Mouse (Mus musculus) small intestine, adult 2 months (tissue): ENCODE data around the gene Lims1. TPM values are rescaled to one million over a fixed set of nuclear protein-coding genes. Genes with fewer than 3 reads are reported as not detected.

Experiments used
- H3K27ac ChIP-seq: fragments of 200-500 bp; 2 replicates; pipeline ENCODE4 v1.5.1; 2012; ENCODE audit warnings: low read depth, low read length, control low read depth, inconsistent platforms; ENCODE audit not compliant: insufficient read depth
- H3K27me3 ChIP-seq: fragments of 200-500 bp; 2 replicates; pipeline ENCODE4 v1.6.1; 2012; ENCODE audit warnings: mild to moderate bottlenecking, moderate library complexity, low read length, inconsistent platforms; ENCODE audit not compliant: control insufficient read depth, insufficient read depth
- H3K36me3 ChIP-seq: fragments of 200-500 bp; 2 replicates; pipeline ENCODE4 v1.6.1; 2012; ENCODE audit warnings: mild to moderate bottlenecking, low read length, control low read depth, inconsistent platforms; ENCODE audit not compliant: control insufficient read depth, insufficient read depth
- H3K4me1 ChIP-seq: fragments of 200-500 bp; 2 replicates; pipeline ENCODE4 v1.6.1; 2012; ENCODE audit warnings: low read length, inconsistent platforms, mixed read lengths; ENCODE audit not compliant: control insufficient read depth, insufficient read depth, insufficient read length
- H3K4me3 ChIP-seq: fragments of 200-500 bp; 2 replicates; pipeline ENCODE4 v1.5.1; 2012; ENCODE audit warnings: low read depth, mild to moderate bottlenecking, control low read depth, inconsistent platforms, low read length, moderate library complexity
- CTCF ChIP-seq: fragments of 200-500 bp; IDR thresholded peaks from 2 replicates; pipeline ENCODE4 v1.5.1; 2012; ENCODE audit warnings: low read depth, mild to moderate bottlenecking, control low read depth, inconsistent platforms, low read length, moderate library complexity, mixed read lengths; ENCODE audit not compliant: insufficient replicate concordance, insufficient read length; ENCODE audit errors: extremely low read depth
- POLR2A ChIP-seq: fragments of 200-500 bp; IDR thresholded peaks from 2 replicates; pipeline ENCODE4 v1.6.1; 2012; ENCODE audit warnings: low read depth, mild to moderate bottlenecking, control low read depth, inconsistent platforms, low read length, moderate library complexity
- WGBS: fragments of 180-500 bp; shearing (Covaris S2); methylation state at CpG from one replicate; pipeline ENCODE4 v1.1.7; 2018; 5-methylcytosine and 5-hydroxymethylcytosine counted together
- polyA plus RNA-seq: library from polyadenylated mRNA; depleted of rRNA; stranded (reverse); fragments of >200 nt; gene quantifications from 2 replicates; pipeline ENCODE4 v1.2.3, GENCODE M21; 2012

Gene Lims1
- polyA plus RNA-seq, 1 experiment: 3.5 TPM

DNA sequence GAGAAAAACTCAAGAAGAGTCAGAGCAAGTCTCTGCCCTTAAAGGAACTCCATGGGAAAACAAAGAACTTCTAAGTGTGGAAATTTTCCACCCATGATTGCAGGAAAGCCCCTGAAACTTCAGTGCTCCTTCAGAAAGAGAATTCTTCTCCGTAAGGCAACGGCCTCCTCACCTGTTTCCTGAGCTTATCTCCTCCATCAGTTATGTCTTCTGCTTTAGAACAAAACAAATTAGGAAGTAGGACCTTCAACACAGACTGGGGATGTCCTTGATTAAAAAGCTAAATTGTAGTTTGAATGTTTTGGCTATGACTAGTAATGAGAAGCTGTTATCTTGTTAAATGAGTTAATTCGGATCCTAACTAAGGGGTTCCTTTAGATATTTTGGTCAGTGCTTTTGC, 20.3 kb downstream of the Lims1 start:
- no peak overlapping the region for H3K4me3 ChIP-seq
- H3K27ac ChIP-seq: peak overlapping the region; percentile 22; the same call in 1 of the 2 replicates
- no peaks in the 10 kb centered on the region for H3K27me3 ChIP-seq
- TF ChIP-seq CTCF (no peak), POLR2A (no peak)
- 88% methylated on average over 3 of the region's 3 CpGs for WGBS
- peaks cover 2% of the 10 kb centered on the region; the same call in 1 of the 2 replicates for H3K36me3 ChIP-seq
- peaks cover 5% of the 10 kb centered on the region; the same call in 1 of the 2 replicates for H3K4me1 ChIP-seq

DNA sequence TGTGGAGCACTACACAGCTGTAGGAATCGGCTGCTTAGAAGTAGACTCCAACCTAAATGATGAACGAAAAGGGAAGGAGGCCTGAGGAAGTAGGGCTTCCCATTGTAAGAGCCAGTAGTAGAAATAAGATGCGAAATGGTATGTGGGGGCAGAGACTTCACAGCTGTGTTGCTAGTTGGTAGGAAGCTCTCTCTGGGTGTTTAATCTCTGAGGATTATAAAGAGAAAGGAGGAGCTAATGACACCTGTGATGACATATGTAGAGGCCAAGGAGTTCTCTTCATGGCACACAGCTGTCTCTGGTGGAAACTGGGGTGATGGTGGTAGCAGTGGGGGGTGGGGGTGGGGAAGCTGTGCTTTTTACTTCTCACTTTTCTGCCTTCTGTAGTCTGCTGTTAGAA, 27.3 kb downstream of the Lims1 start:
- H3K36me3 ChIP-seq: no peaks in the 10 kb centered on the region; the same call in 1 of the 2 replicates
- 0 out of 2 replicates have a peak overlapping the region, but pooled peaks have one; percentile 12 for H3K27ac ChIP-seq
- TF ChIP-seq CTCF (no peak), POLR2A (no peak)
- H3K4me1 ChIP-seq: peaks cover 10% of the 10 kb centered on the region
- no peaks in the 10 kb centered on the region for H3K27me3 ChIP-seq
- WGBS: 78% methylated on average over 3 of the region's 3 CpGs
- no peak overlapping the region for H3K4me3 ChIP-seq

DNA sequence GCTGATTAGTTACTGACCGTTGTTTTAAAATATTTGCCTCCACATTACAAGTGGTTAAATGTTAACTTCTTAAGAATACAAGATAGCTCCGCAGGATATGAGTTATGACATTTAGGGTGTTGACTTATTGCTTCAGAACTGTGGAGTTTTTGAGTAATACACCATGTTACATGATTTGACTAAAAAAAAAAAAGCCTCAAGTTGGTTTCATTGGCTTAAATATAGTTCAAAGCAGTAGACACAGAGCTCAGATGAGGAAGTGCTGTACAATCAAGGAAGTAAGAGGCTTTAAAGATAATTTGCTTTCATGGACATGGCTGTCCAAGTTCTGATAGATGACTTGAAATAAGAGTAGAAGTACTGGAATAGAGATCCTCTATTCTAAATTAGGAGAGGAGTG, 28.4 kb downstream of the Lims1 start:
- TF ChIP-seq POLR2A (no peak), CTCF (no peak)
- H3K27ac ChIP-seq: peak overlapping the region; percentile 77
- H3K36me3 ChIP-seq: no peaks in the 10 kb centered on the region; the same call in 1 of the 2 replicates
- WGBS: 17% methylated on average over 2 of the region's 2 CpGs
- H3K4me1 ChIP-seq: peaks cover 10% of the 10 kb centered on the region
- H3K27me3 ChIP-seq: no peaks in the 10 kb centered on the region
- peak overlapping the region; percentile 44; the same call in 1 of the 2 replicates for H3K4me3 ChIP-seq

DNA sequence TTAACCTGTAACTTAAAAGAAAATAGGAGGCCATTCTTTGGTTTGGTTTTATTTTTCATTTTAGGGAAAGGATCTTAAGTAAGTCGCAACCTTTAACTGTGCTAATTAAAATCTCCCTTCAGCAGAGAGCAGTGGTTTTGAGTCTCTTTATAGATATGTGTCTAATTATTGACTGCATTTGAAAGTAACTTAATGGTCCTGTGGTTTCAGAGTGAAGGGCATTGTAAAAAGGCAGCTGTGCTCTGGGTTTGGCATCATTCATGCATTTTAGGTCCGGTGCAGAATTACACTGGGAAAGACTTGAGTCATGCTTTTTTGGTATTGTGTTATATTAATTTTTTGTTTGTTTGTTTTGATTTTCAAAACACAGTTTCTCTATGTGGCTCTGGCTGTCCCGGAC, 29.1 kb downstream of the Lims1 start:
- 69% methylated on average over 3 of the region's 3 CpGs for WGBS
- no peaks in the 10 kb centered on the region; the same call in 1 of the 2 replicates for H3K36me3 ChIP-seq
- TF ChIP-seq CTCF (no peak), POLR2A (no peak)
- H3K27ac ChIP-seq: no peak overlapping the region
- peaks cover 10% of the 10 kb centered on the region for H3K4me1 ChIP-seq
- H3K4me3 ChIP-seq: no peak overlapping the region
- no peaks in the 10 kb centered on the region for H3K27me3 ChIP-seq

DNA sequence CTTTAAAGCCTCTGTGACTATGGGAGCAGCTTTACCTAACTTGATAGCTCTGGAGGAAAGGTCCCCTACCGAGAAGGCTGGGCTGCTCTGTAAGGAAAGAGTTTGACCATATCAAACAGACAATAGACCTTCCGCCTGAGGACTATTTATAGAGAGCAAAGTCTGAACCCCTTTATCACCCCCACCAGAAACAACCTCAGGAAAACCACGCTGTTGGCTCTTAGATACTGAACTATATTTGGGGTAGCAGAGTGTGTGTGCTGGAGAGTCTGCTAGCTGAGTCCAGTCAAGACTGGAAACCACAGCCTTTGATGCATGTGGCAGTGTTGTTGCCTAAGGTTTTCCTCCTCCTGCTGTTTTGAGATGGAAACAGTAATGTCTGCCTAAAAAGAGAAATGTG, 31.3 kb downstream of the Lims1 start:
- no peaks in the 10 kb centered on the region for H3K27me3 ChIP-seq
- H3K4me1 ChIP-seq: peaks cover 10% of the 10 kb centered on the region
- H3K4me3 ChIP-seq: no peak overlapping the region
- H3K27ac ChIP-seq: peak overlapping the region; percentile 13
- 8% methylated on average over 3 of the region's 3 CpGs for WGBS
- TF ChIP-seq CTCF (no peak), POLR2A (no peak)
- H3K36me3 ChIP-seq: no peaks in the 10 kb centered on the region; the same call in 1 of the 2 replicates

DNA sequence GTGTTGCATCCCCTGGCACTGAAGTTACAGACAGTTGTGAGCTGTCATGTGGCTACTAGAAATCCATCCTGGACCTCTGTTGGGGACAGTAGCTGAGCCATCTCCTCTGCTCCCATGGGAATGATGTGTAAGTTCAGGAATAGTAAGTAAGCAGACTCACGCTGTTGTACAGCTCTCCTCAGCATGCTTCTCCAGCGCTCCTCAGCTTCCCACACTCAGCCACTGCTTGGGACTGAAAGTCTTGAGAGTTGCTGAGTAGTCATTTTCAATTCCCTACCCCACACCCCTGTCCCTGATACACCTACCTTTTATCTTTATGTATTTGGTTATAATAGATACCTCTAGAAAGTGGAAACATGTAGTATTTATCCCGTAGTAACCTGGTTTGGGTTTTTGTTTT, 33.2 kb downstream of the Lims1 start:
- WGBS: 88% methylated on average over 3 of the region's 3 CpGs
- TF ChIP-seq CTCF (no peak), POLR2A (no peak)
- Histone ChIP-seq H3K36me3 (no peaks in the 10 kb centered on the region), H3K27me3 (no peaks in the 10 kb centered on the region), H3K27ac (no peak overlapping the region), H3K4me3 (no peak overlapping the region), H3K4me1 (peaks cover 10% of the 10 kb centered on the region)

DNA sequence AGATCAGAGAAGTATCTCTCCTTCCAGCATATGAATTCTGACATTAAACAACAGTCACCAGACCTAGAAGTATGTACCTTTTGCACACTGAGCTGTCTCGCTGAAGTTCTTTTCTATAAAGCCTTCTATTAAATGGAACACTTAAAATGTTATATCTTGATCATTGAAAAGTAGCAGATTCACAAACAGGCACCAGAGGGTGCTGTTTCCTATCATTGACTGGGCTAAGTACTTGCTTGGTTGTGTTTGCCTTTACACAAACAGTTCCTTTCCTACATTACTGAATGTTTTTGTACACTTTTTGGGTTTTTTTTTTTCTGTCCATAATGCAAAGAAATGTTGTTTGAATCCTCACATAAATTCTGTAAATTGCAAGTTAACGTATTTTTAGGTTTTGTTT, 35.9 kb downstream of the Lims1 start:
- H3K27me3 ChIP-seq: no peaks in the 10 kb centered on the region
- TF ChIP-seq CTCF (no peak), POLR2A (no peak)
- H3K4me1 ChIP-seq: peaks cover 7% of the 10 kb centered on the region
- no peak overlapping the region for H3K4me3 ChIP-seq
- H3K36me3 ChIP-seq: peaks cover 1% of the 10 kb centered on the region; the same call in 1 of the 2 replicates
- H3K27ac ChIP-seq: no peak overlapping the region
- WGBS: 63% methylated on average over 2 of the region's 2 CpGs

DNA sequence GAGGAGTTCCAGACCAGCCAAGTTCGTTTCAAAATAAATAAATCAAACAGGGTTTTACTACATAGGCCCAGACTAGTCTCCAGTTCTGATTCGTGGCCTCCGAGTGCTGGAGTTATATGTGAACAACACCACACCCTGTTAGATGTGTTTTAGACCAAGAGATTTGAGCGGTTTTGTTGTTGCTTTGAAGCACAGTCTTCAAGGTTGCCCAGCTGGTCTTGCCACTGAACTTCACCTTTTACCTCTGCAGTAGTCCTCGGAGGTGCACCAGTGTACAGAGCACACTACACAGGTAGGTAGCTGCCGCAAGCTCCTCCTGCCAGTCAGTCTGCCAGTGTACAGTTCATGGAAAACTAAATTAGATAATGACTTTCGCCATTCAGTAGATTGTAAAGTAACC, 36.7 kb downstream of the Lims1 start:
- Histone ChIP-seq H3K27me3 (no peaks in the 10 kb centered on the region), H3K4me3 (no peak overlapping the region), H3K4me1 (peaks cover 3% of the 10 kb centered on the region; the same call in 1 of the 2 replicates), H3K27ac (no peak overlapping the region), H3K36me3 (peaks cover 1% of the 10 kb centered on the region; the same call in 1 of the 2 replicates)
- TF ChIP-seq POLR2A: no peak
- TF ChIP-seq CTCF: no peak
- WGBS: 57% methylated on average over 7 of the region's 7 CpGs
